Mouse (Mus musculus): ENCODE results near the gene 2310034G01Rik. TPM values are rescaled to one million over a fixed set of nuclear protein-coding genes. Genes with fewer than 3 reads are reported as not detected.
A peak's percentile ranks its signal among the peaks of the same experiment; 100 is the strongest.

2310034G01Rik gene
- total RNA-seq, 1 experiment = 0.80 TPM

DNA sequence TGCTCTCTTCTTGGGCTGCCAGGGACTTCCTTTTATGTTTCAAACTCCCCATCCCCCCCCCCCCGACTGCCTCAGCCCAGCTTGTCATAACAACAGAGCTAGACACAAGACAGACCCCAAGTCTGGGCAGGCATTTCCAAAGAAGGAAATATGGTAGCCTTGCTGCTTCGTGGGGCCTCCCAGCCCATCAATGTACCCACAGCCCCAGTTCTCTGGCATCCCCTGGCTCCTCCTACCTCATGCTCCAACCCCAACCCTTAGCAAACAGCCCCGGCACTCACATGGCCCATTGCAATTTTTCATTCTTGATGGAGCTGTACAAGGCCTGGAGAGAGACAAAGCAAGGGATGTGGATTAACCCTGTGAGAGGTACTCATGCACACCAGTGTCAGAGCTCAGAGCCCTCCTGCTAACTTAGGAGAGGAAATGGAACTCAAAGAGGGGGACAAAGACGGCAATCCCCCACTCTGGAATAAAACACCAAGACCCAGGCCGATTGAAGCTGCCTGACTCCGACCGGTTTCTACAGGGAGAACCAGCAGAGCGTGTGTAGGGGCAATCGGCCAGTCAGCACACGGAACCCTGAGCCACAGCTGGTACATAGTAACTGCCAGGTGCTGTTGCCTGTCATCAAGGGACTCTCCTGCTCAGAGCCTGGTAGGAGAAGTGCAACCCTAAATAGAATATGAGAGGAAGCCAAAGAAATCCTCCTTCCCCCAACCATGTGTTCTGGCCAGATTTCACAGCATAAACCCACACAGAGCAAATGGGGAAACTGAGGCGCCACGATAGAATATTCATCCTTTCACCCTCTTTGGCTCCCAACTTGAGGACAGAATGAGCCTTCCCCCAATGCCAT is 34.1 kb downstream of the 2310034G01Rik start:
- no peak overlapping the region for H3K9ac ChIP-seq (ENCODE audit: insufficient read depth, low read depth, low read length, poor library complexity, severe bottlenecking)
- H3K36me3 ChIP-seq (ENCODE audit: control insufficient read depth, insufficient read depth, low read length, poor library complexity, severe bottlenecking) = no peaks in the 10 kb centered on the region; the same call in 1 of the 2 replicates
- H3K4me1 ChIP-seq (ENCODE audit: control insufficient read depth in 2 of 2, insufficient read depth in 2 of 2, low read length in 2 of 2, poor library complexity in 1 of 2) = peaks cover 0 to 13% of the 10 kb centered on the region in 2 experiments; a peak in 1 of 4 replicates
- no peak for TF ChIP-seq ZC3H11A (IDR thresholded peaks at IDR 0.05; ENCODE audit: borderline replicate concordance, low read depth, low read length)
- TF ChIP-seq ZNF384 (IDR thresholded peaks at IDR 0.05; ENCODE audit: low read depth, low read length) = no peak
- TF ChIP-seq HCFC1 (IDR thresholded peaks at IDR 0.05; ENCODE audit: borderline replicate concordance, insufficient read depth, low read length) = no peak
- TF ChIP-seq CHD2 (IDR thresholded peaks at IDR 0.05; ENCODE audit: low read depth, low read length) = no peak
- TF ChIP-seq MAFK (IDR thresholded peaks at IDR 0.05; ENCODE audit: insufficient read depth, low read depth, low read length) = no peak
- H3K27ac ChIP-seq (ENCODE audit: insufficient read depth, low read depth, low read length, poor library complexity, severe bottlenecking) = no peak overlapping the region
- no peaks in the 10 kb centered on the region for H3K9me3 ChIP-seq (ENCODE audit: control insufficient read depth, insufficient read depth, low read depth, low read length)
- H3K4me3 ChIP-seq (ENCODE audit: insufficient read depth in 1 of 2, low read depth in 1 of 2, low read length in 2 of 2, poor library complexity in 1 of 2, severe bottlenecking in 1 of 2) = no peak overlapping the region
- no peak for DNase-seq (ENCODE audit: low read depth, low spot score)
- in situ Hi-C loops (cut with MboI; ENCODE audit: low sequenced_read_pairs in 2 of 2, unreplicated experiment in 2 of 2) = no loop called here

DNA sequence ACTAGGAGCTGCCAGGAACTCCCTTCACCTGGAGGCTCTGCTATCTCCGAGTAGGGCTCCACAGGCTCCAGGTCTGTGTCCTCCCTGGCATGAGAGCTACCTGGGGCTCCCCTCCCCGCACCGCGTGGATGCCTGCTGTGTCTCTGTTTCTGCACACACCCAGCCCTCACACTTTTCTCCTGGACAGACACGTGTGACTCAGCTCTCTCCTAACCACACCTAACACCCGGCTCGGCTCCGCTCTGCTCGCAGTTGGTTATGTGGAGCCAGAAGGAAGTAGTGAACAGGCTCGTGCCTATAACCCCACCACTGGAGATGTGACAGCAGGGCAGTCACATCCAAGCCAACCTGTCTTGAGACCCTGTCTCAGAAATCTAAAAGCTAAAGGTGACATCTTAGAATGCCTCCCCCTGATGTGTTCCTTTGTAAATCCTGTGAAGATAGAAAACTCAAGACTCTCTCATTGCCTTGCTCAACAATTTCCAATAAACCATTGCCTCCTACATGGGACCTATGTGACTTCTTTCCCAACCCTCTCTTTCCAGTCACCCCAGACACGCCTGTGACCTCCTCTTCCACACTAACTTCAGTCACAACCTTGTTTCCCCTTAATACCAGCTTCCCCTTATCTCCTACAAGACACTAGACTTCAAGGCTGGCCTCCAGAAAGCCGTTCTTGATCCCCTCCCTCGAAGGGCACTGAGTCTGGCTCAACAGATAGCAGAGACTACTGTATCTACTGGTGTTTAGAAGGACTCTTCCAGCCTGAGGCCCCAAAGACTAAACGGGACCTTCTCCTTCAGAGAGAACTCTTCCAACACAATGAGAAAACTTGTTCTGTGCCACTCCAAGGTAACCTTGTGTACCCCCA is 35.0 kb downstream of the 2310034G01Rik start:
- no peak for DNase-seq (ENCODE audit: low read depth, low spot score)
- Histone ChIP-seq H3K9ac (ENCODE audit: insufficient read depth, low read depth, low read length, poor library complexity, severe bottlenecking) (no peak overlapping the region), H3K4me3 (ENCODE audit: insufficient read depth in 1 of 2, low read depth in 1 of 2, low read length in 2 of 2, poor library complexity in 1 of 2, severe bottlenecking in 1 of 2) (no peak overlapping the region), H3K9me3 (ENCODE audit: control insufficient read depth, insufficient read depth, low read depth, low read length) (no peaks in the 10 kb centered on the region), H3K36me3 (ENCODE audit: control insufficient read depth, insufficient read depth, low read length, poor library complexity, severe bottlenecking) (peaks cover 2% of the 10 kb centered on the region; the same call in 1 of the 2 replicates), H3K27ac (ENCODE audit: insufficient read depth, low read depth, low read length, poor library complexity, severe bottlenecking) (no peak overlapping the region), H3K4me1 (ENCODE audit: control insufficient read depth in 2 of 2, insufficient read depth in 2 of 2, low read length in 2 of 2, poor library complexity in 1 of 2) (peaks cover 0 to 13% of the 10 kb centered on the region in 2 experiments; a peak in 1 of 4 replicates)
- in situ Hi-C loops (cut with MboI; ENCODE audit: low sequenced_read_pairs in 2 of 2, unreplicated experiment in 2 of 2) = no loop called here
- TF ChIP-seq ZC3H11A (IDR thresholded peaks at IDR 0.05; ENCODE audit: borderline replicate concordance, low read depth, low read length) (no peak), CHD2 (IDR thresholded peaks at IDR 0.05; ENCODE audit: low read depth, low read length) (no peak), MAFK (IDR thresholded peaks at IDR 0.05; ENCODE audit: insufficient read depth, low read depth, low read length) (no peak), HCFC1 (IDR thresholded peaks at IDR 0.05; ENCODE audit: borderline replicate concordance, insufficient read depth, low read length) (no peak), ZNF384 (IDR thresholded peaks at IDR 0.05; ENCODE audit: low read depth, low read length) (no peak)

DNA sequence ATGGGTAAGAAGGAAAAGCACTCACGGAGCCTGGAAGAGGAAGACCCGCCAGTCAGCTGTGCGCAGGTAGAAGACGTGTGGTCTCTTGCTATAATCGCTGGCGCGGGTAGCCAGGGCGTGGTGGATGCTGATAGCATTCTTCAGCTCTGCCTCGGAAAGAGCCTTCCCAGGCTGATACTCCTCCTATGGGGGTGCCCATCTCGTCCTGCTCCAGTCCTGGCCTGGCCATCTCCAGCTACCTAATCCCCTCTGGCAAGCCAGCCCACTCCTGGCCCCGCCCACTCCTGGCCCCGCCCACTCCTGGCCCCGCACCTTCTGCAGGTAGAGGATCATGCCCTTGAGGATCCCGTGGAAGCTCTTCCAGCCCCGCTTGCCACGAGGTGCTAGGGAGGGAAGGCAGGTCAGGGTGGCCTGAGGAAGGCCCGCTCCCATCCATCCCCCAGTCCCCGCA is 35.9 kb downstream of the 2310034G01Rik start:
- peak overlapping the region; percentile 34 to 47; a peak in 3 of 4 replicates for H3K4me3 ChIP-seq (ENCODE audit: insufficient read depth in 1 of 2, low read depth in 1 of 2, low read length in 2 of 2, poor library complexity in 1 of 2, severe bottlenecking in 1 of 2)
- in situ Hi-C loops (cut with MboI; ENCODE audit: low sequenced_read_pairs in 2 of 2, unreplicated experiment in 2 of 2) = no loop called here
- H3K9me3 ChIP-seq (ENCODE audit: control insufficient read depth, insufficient read depth, low read depth, low read length) = no peaks in the 10 kb centered on the region
- no peak overlapping the region for H3K9ac ChIP-seq (ENCODE audit: insufficient read depth, low read depth, low read length, poor library complexity, severe bottlenecking)
- TF ChIP-seq ZC3H11A (IDR thresholded peaks at IDR 0.05; ENCODE audit: borderline replicate concordance, low read depth, low read length) (no peak), HCFC1 (IDR thresholded peaks at IDR 0.05; ENCODE audit: borderline replicate concordance, insufficient read depth, low read length) (no peak), MAFK (IDR thresholded peaks at IDR 0.05; ENCODE audit: insufficient read depth, low read depth, low read length) (no peak), ZNF384 (IDR thresholded peaks at IDR 0.05; ENCODE audit: low read depth, low read length) (no peak), CHD2 (IDR thresholded peaks at IDR 0.05; ENCODE audit: low read depth, low read length) (no peak)
- H3K4me1 ChIP-seq (ENCODE audit: control insufficient read depth in 2 of 2, insufficient read depth in 2 of 2, low read length in 2 of 2, poor library complexity in 1 of 2) = peaks cover 0 to 14% of the 10 kb centered on the region in 2 experiments; a peak in 1 of 4 replicates
- H3K27ac ChIP-seq (ENCODE audit: insufficient read depth, low read depth, low read length, poor library complexity, severe bottlenecking) = no peak overlapping the region
- no peak for DNase-seq (ENCODE audit: low read depth, low spot score)
- H3K36me3 ChIP-seq (ENCODE audit: control insufficient read depth, insufficient read depth, low read length, poor library complexity, severe bottlenecking) = peaks cover 2% of the 10 kb centered on the region; the same call in 1 of the 2 replicates

DNA sequence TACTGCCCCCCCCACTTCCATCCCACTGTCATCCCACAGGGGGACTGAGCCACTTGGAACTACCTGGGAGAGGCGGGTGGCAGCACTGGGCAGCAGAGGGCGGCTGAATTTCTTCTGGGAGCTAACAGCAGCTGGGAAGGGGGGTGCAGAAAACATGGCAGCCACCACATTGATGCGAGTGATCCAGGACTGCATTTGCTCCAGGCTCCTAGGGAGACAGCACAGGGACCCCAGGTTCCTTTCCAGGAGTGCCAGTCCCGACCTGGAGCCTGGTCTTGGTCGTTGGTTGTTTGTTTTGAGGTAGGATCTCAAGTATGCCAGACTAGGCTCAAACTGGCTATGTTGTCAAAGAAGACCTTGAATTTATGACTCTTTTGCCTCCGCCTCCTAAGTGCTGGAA is 36.5 kb downstream of the 2310034G01Rik start:
- Histone ChIP-seq H3K9me3 (ENCODE audit: control insufficient read depth, insufficient read depth, low read depth, low read length) (no peaks in the 10 kb centered on the region), H3K27ac (ENCODE audit: insufficient read depth, low read depth, low read length, poor library complexity, severe bottlenecking) (no peak overlapping the region), H3K36me3 (ENCODE audit: control insufficient read depth, insufficient read depth, low read length, poor library complexity, severe bottlenecking) (peaks cover 2% of the 10 kb centered on the region; the same call in 1 of the 2 replicates), H3K9ac (ENCODE audit: insufficient read depth, low read depth, low read length, poor library complexity, severe bottlenecking) (no peak overlapping the region), H3K4me1 (ENCODE audit: control insufficient read depth in 2 of 2, insufficient read depth in 2 of 2, low read length in 2 of 2, poor library complexity in 1 of 2) (peaks cover 0 to 14% of the 10 kb centered on the region in 2 experiments; a peak in 1 of 4 replicates), H3K4me3 (ENCODE audit: insufficient read depth in 1 of 2, low read depth in 1 of 2, low read length in 2 of 2, poor library complexity in 1 of 2, severe bottlenecking in 1 of 2) (no peak overlapping the region)
- no peak for DNase-seq (ENCODE audit: low read depth, low spot score)
- in situ Hi-C loops (cut with MboI; ENCODE audit: low sequenced_read_pairs in 2 of 2, unreplicated experiment in 2 of 2) = no loop called here
- TF ChIP-seq HCFC1 (IDR thresholded peaks at IDR 0.05; ENCODE audit: borderline replicate concordance, insufficient read depth, low read length) = no peak
- TF ChIP-seq CHD2 (IDR thresholded peaks at IDR 0.05; ENCODE audit: low read depth, low read length) = no peak
- TF ChIP-seq ZNF384 (IDR thresholded peaks at IDR 0.05; ENCODE audit: low read depth, low read length) = no peak
- no peak for TF ChIP-seq MAFK (IDR thresholded peaks at IDR 0.05; ENCODE audit: insufficient read depth, low read depth, low read length)
- TF ChIP-seq ZC3H11A (IDR thresholded peaks at IDR 0.05; ENCODE audit: borderline replicate concordance, low read depth, low read length) = no peak

All from ES-E14 (cell line).